Mouse (Mus musculus) right cerebral cortex, postnatal 4 days (tissue): ENCODE measurements around the gene Nudcd3.

Source experiments
- DNase-seq: peaks from one replicate; pipeline ENCODE4 v3.0.0-alpha.2; 2022

Nudcd3 gene

DNA sequence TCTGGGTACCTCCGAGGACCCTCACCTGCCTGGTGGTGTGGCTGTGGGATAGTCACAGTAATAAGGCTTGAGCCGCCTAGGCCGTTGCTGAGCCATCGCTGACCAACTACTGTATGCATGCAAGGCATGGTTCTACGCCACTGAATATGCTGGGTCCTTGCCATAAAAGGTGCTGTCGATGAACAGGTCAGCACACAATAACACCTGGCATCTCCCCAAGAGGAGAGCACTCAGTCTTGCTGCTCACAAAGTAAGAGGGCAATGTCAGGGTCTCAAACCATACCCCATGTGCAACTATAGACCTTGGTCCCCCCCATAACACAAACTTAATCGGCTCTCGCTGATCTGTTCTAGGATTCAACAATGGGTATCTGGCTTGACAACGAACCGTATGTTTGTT lies 141.1 kb downstream of the Nudcd3 start:
- DNase-seq = no peak
